Mouse (Mus musculus): ENCODE results near the gene Lars2. TPM values are rescaled to one million over a fixed set of nuclear protein-coding genes. Genes with fewer than 3 reads are reported as not detected.

Lars2 gene
- total and polyA plus RNA-seq, 3 experiments, result 5.1 to 15,188 (median 765) TPM

DNA sequence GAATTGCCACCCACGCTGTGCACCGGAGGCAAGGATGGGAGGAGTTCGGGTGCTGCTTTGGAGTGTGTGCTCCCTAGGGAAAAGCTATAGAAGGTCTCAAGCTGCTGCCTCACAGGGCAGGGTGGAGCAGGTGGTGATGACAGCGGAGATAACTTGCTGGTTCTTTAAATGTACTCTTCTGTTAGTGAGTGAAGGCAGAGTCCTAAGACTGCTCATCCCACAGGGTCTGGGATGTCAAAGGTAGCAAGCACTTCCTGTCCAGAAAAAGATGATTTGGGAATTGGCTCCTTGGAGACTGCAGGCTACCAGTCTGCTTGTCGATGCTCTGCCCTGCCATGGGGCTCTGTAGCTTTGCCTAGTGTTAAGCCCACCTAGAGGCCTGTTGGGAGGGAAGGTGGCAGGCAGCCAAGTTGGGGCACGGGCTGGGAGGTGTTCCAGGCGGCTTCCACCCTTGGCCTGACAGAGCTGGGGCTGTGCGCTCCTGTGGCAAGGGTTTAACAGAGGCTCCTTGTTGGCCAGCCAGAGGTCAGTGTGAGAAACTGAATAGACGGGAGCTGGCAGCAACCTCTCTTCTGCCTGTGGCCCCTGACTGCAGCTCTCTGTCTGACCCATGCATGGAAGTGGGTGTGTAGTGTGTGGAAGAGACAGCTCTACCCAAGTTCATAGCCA lies 125.3 kb downstream of the Lars2 start:
- H3K4me1 ChIP-seq (ENCODE audit: control insufficient read depth in 1 of 2, insufficient read depth in 2 of 2), result peaks cover 16 to 91% of the 10 kb centered on the region in 2 experiments
- DNase-seq (ENCODE audit: extremely low read depth), result no peak
- no peaks in the 10 kb centered on the region for H3K27me3 ChIP-seq (replicated peaks)
- H3K4me3 ChIP-seq (replicated peaks in 1 of 3; ENCODE audit: low read depth in 2 of 3, low read length in 2 of 3, poor library complexity in 1 of 3), result no peak overlapping the region
- H3K4me2 ChIP-seq (ENCODE audit: insufficient read depth, low read depth, poor library complexity, severe bottlenecking), result no peak overlapping the region
- H3K27ac ChIP-seq (ENCODE audit: insufficient read depth, low read depth), result no peak overlapping the region
- in situ Hi-C loops (cut with MboI; ENCODE audit: low pct_ligation_motif_present, low pct_unique_long_range_greater_than_20kb, low sequenced_read_pairs) (no loop called here), dilution Hi-C loops (cut with MboI; ENCODE audit: extremely low pct_ligation_motif_present, extremely low pct_unique_long_range_greater_than_20kb, low sequenced_read_pairs) (no loop called here)
- peaks cover 91% of the 10 kb centered on the region for H3K79me2 ChIP-seq (replicated peaks; ENCODE audit: control insufficient read depth, extremely low read depth, insufficient read depth, poor library complexity, severe bottlenecking)
- no peak overlapping the region for H3K9ac ChIP-seq (ENCODE audit: insufficient read depth, low read depth)
- no peaks in the 10 kb centered on the region for H3K9me3 ChIP-seq (replicated peaks; ENCODE audit: low read length)
- H3K36me3 ChIP-seq (replicated peaks in 1 of 2; ENCODE audit: control insufficient read depth in 1 of 2, insufficient read depth in 1 of 2, low read length in 1 of 2), result peaks cover 26 to 83% of the 10 kb centered on the region in 2 experiments
- no peak for TF ChIP-seq MEF2A (IDR thresholded peaks at IDR 0.05; ENCODE audit: borderline replicate concordance, low read depth, low read length)
- TF ChIP-seq MYC (IDR thresholded peaks at IDR 0.05; ENCODE audit: low read depth, low read length), result no peak
- TF ChIP-seq UBTF (IDR thresholded peaks at IDR 0.05; ENCODE audit: low read depth, low read length), result no peak
- TF ChIP-seq ZNF384 (IDR thresholded peaks at IDR 0.05; ENCODE audit: low read depth, low read length), result no peak
- no peak for TF ChIP-seq ZMIZ1 (IDR thresholded peaks at IDR 0.05; ENCODE audit: low read depth, low read length)
- TF ChIP-seq E2F4 (IDR thresholded peaks at IDR 0.05; ENCODE audit: insufficient replicate concordance, low read depth, low read length), result no peak
- TF ChIP-seq GABPA (IDR thresholded peaks at IDR 0.05; ENCODE audit: insufficient replicate concordance, low read depth, low read length), result no peak
- no peak for TF ChIP-seq MAFK (IDR thresholded peaks at IDR 0.05; ENCODE audit: insufficient replicate concordance, low read length)
- TF ChIP-seq KAT2A (IDR thresholded peaks at IDR 0.05; ENCODE audit: insufficient replicate concordance, low read length), result no peak
- TF ChIP-seq JUND (conservative IDR thresholded peaks at IDR 0.05; ENCODE audit: low read depth, low read length), result no peak
- no peak for TF ChIP-seq ZC3H11A (IDR thresholded peaks at IDR 0.05; ENCODE audit: low read depth, low read length)

DNA sequence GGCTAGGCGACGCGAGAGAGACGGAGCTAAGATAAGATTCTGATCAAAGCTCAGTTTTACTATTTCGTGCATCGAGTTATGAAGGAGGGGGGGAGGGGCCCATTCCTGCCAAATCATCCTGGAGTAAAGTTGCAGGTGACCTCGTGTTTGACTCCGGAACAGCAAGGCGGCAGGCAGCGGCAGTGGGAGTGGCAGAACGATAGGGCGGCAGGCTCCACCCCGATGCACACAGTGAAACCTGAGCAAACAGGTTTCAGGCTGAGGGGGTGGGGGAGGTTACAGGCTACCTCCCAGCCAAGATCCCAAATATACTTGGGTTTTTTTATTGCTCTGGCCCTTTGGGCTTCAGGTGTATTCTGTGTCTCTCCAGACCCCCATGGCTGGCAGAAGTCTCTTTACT lies 129.9 kb downstream of the Lars2 start:
- peaks cover 37 to 85% of the 10 kb centered on the region in 2 experiments for H3K36me3 ChIP-seq (replicated peaks in 1 of 2; ENCODE audit: control insufficient read depth in 1 of 2, insufficient read depth in 1 of 2, low read length in 1 of 2)
- dilution Hi-C loops (cut with MboI; ENCODE audit: extremely low pct_ligation_motif_present, extremely low pct_unique_long_range_greater_than_20kb, low sequenced_read_pairs), result no loop called here

More for the DNA sequence above, 129.9 kb downstream of the Lars2 start:
- Histone ChIP-seq H3K9me3 (replicated peaks; ENCODE audit: low read length) (no peaks in the 10 kb centered on the region), H3K79me2 (replicated peaks; ENCODE audit: control insufficient read depth, extremely low read depth, insufficient read depth, poor library complexity, severe bottlenecking) (peaks cover 63% of the 10 kb centered on the region), H3K9ac (ENCODE audit: insufficient read depth, low read depth) (no peak overlapping the region), H3K27me3 (replicated peaks) (no peaks in the 10 kb centered on the region), H3K4me2 (ENCODE audit: insufficient read depth, low read depth, poor library complexity, severe bottlenecking) (no peak overlapping the region), H3K27ac (ENCODE audit: insufficient read depth, low read depth) (no peak overlapping the region), H3K4me3 (replicated peaks in 1 of 3; ENCODE audit: low read depth in 2 of 3, low read length in 2 of 3, poor library complexity in 1 of 3) (no peak overlapping the region), H3K4me1 (ENCODE audit: control insufficient read depth in 1 of 2, insufficient read depth in 2 of 2) (peaks cover 8 to 89% of the 10 kb centered on the region in 2 experiments; a peak in 3 of 4 replicates)
- in situ Hi-C loops (cut with MboI; ENCODE audit: low pct_ligation_motif_present, low pct_unique_long_range_greater_than_20kb, low sequenced_read_pairs), result no loop called here
- TF ChIP-seq MAZ (IDR thresholded peaks at IDR 0.05; ENCODE audit: low read depth, low read length), result no peak
- TF ChIP-seq RAD21 (IDR thresholded peaks at IDR 0.05; ENCODE audit: low read depth, low read length), result no peak
- TF ChIP-seq RCOR1 (conservative IDR thresholded peaks at IDR 0.05; ENCODE audit: low read depth, low read length), result no peak
- TF ChIP-seq JUND (conservative IDR thresholded peaks at IDR 0.05; ENCODE audit: low read depth, low read length), result no peak
- no peak for TF ChIP-seq SIN3A (IDR thresholded peaks at IDR 0.05; ENCODE audit: low read length)
- TF ChIP-seq BHLHE40 (IDR thresholded peaks at IDR 0.05; ENCODE audit: low read depth, low read length), result no peak
- TF ChIP-seq CHD1 (IDR thresholded peaks at IDR 0.05; ENCODE audit: low read depth, low read length), result no peak
- no peak for TF ChIP-seq POLR2AphosphoS2 (IDR thresholded peaks at IDR 0.05; ENCODE audit: low read depth, low read length)
- TF ChIP-seq GABPA (IDR thresholded peaks at IDR 0.05; ENCODE audit: insufficient replicate concordance, low read depth, low read length), result no peak
- no peak for TF ChIP-seq UBTF (IDR thresholded peaks at IDR 0.05; ENCODE audit: low read depth, low read length)
- no peak for TF ChIP-seq PAX5 (IDR thresholded peaks at IDR 0.05; ENCODE audit: low read length)
- TF ChIP-seq USF1 (IDR thresholded peaks at IDR 0.05; ENCODE audit: low read depth, low read length), result no peak
- TF ChIP-seq ZMIZ1 (IDR thresholded peaks at IDR 0.05; ENCODE audit: low read depth, low read length), result no peak
- no peak for TF ChIP-seq MAFK (IDR thresholded peaks at IDR 0.05; ENCODE audit: insufficient replicate concordance, low read length)
- TF ChIP-seq POLR2A (IDR thresholded peaks at IDR 0.05; ENCODE audit: low read depth, low read length), result no peak
- TF ChIP-seq NRF1 (IDR thresholded peaks at IDR 0.05; ENCODE audit: low read depth, low read length), result no peak
- no peak for TF ChIP-seq E2F4 (IDR thresholded peaks at IDR 0.05; ENCODE audit: insufficient replicate concordance, low read depth, low read length)
- no peak for TF ChIP-seq MEF2A (IDR thresholded peaks at IDR 0.05; ENCODE audit: borderline replicate concordance, low read depth, low read length)
- DNase-seq (ENCODE audit: extremely low read depth), result no peak

Measured in CH12.LX (cell line).